Mouse (Mus musculus): ENCODE measurements at regions not wholly inside any gene's neighbourhood (a gene's known extent, or its start where the extent isn't known, plus 50 kb on each side); places are given as distances from the start of the nearest gene placed in this dataset.
A peak's percentile ranks its signal among the peaks of the same experiment; 100 is the strongest.

DNA sequence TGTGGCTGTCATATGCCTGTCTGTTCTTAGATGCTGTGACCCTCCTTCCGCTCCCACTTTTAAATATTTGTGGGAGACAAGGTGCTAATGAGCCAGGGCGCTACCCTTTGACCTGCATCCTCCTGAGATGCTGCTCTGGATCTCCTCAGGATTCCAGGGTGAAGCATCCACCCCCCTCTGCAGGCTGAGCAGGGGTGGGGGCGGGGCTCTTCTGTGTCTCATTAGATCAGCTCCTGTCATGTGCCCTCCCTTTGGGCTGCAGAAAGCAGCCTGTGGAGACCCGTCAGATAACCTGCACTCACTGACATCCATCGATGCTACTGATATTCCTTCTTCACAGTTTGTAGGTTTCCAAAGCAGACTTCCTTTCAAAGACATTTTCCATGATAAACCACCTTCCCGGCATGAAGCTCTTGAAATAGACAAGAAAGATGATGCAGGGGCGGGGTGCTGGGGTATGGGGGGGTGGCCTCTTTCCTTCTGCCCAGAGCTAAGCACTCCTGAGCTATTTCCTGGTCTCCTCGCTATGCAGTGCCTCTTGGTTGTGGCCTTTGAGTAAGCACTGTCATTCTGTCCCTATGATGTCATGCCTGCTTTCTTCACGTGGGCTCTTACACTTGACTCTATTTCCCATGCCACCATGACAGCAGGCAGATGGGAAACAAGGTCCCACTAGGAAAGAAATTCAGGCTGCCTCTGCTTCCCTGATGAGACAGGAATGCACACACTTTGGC is 200.4 kb upstream of the Kazn start:
- Histone ChIP-seq H3K4me2 (replicated peaks) (no peak overlapping the region), H3K27me3 (no peaks in the 10 kb centered on the region), H3K27ac (no peak overlapping the region), H3K36me3 (no peaks in the 10 kb centered on the region), H3K4me3 (replicated peaks) (no peak overlapping the region), H3K9ac (replicated peaks) (0 out of 2 replicates have a peak overlapping the region, but pooled peaks have one; percentile 14), H3K9me3 (no peaks in the 10 kb centered on the region), H3K4me1 (replicated peaks) (peaks cover 55% of the 10 kb centered on the region)
- ATAC-seq: 0 out of 2 replicates have a peak, but pooled peaks have one; percentile 41
- WGBS: 63% methylated on average over 9 of the region's 9 CpGs

GRCm38 (mm10) chr4:142424596-142424995 is 185.4 kb upstream of the Kazn start:
- H3K27ac ChIP-seq: no peak overlapping the region

GRCm38 (mm10) chr4:142420427-142420826 is 181.2 kb upstream of the Kazn start:
- Histone ChIP-seq H3K4me2 (replicated peaks) (no peak overlapping the region), H3K4me3 (replicated peaks) (no peak overlapping the region), H3K9ac (replicated peaks) (no peak overlapping the region), H3K27me3 (no peaks in the 10 kb centered on the region), H3K9me3 (no peaks in the 10 kb centered on the region), H3K27ac (no peak overlapping the region), H3K4me1 (replicated peaks) (peaks cover 12% of the 10 kb centered on the region), H3K36me3 (no peaks in the 10 kb centered on the region)
- no peak for ATAC-seq
- 56% methylated on average over 7 of the region's 7 CpGs for WGBS

More at GRCm38 (mm10) chr4:142424596-142424995, 185.4 kb upstream of the Kazn start:
- Histone ChIP-seq H3K4me2 (replicated peaks) (no peak overlapping the region), H3K9me3 (no peaks in the 10 kb centered on the region), H3K4me1 (replicated peaks) (peaks cover 20% of the 10 kb centered on the region), H3K4me3 (replicated peaks) (no peak overlapping the region), H3K9ac (replicated peaks) (no peak overlapping the region), H3K27me3 (no peaks in the 10 kb centered on the region), H3K36me3 (no peaks in the 10 kb centered on the region)
- ATAC-seq: no peak
- whole genome bisulfite sequencing: 86% methylated on average over 3 of the region's 3 CpGs

GRCm38 (mm10) chr4:142414874-142415273 is 175.7 kb upstream of the Kazn start:
- H3K9me3 ChIP-seq: no peaks in the 10 kb centered on the region
- no peak overlapping the region for H3K27ac ChIP-seq
- WGBS: 68% methylated on average over 5 of the region's 5 CpGs
- H3K9ac ChIP-seq (replicated peaks): no peak overlapping the region
- H3K4me2 ChIP-seq (replicated peaks): no peak overlapping the region
- H3K4me3 ChIP-seq (replicated peaks): no peak overlapping the region
- H3K27me3 ChIP-seq: no peaks in the 10 kb centered on the region
- no peaks in the 10 kb centered on the region for H3K36me3 ChIP-seq
- no peak for ATAC-seq
- peaks cover 18% of the 10 kb centered on the region for H3K4me1 ChIP-seq (replicated peaks)

GRCm38 (mm10) chr4:142411792-142412191 is 172.6 kb upstream of the Kazn start:
- H3K27me3 ChIP-seq: no peaks in the 10 kb centered on the region
- H3K9ac ChIP-seq (replicated peaks): 0 out of 2 replicates have a peak overlapping the region, but pooled peaks have one; percentile 14
- no peaks in the 10 kb centered on the region for H3K9me3 ChIP-seq
- ATAC-seq: no peak
- H3K27ac ChIP-seq: peak overlapping the region; percentile 62
- no peak overlapping the region for H3K4me3 ChIP-seq (replicated peaks)
- peaks cover 37% of the 10 kb centered on the region for H3K4me1 ChIP-seq (replicated peaks)
- 95% methylated on average over 5 of the region's 5 CpGs for WGBS
- no peak overlapping the region for H3K4me2 ChIP-seq (replicated peaks)
- no peaks in the 10 kb centered on the region for H3K36me3 ChIP-seq

DNA sequence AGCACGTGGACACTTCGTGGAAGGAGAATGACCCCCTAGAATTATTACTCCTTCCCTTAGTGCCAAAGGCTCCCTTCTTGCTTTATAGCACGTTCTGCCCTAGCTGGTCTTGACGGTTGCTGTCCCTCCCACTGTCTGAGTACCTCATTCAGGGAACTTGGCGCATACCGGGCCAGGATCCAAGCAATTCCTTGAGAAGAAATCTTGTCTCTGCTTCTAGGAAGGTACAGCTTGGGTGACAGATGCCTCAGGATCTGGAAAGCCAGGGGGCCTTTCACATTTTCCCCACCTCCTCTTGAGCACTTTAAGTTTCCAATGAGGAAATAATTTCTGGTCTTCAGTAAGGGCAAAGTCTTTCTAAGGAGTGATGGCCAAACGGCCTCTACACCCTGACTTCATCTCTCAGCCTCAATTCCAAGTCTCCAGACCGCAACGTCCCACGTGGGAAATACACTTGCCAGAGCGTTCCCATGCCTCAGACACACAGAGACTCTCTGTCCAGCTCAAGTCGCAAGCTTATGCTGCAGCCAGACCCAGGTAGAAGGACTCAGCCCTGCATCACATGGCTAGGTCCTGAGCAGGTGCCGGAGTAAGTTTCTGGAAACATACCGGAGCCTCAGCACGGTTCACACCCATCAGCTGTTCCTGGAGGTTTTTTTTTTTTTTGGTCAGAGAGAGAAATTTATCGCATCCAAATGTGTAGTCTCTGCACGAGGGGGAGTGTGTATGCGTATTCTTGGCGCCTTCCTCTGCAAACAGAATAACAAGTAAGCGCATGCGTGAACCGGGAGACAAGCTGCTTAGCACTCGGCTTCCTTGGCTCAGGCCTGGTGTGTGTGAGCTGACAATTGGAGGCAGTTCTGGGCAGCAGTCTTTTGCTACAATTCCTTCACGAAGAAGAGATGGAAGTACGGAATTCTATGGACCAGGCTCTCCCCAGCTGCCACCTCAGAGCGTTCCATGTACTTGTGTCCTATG is 171.7 kb upstream of the Kazn start:
- Histone ChIP-seq H3K4me3 (replicated peaks) (no peak overlapping the region), H3K4me1 (replicated peaks) (peaks cover 37% of the 10 kb centered on the region)
- peak; percentile 57; the same call in 1 of the 2 replicates for ATAC-seq

GRCm38 (mm10) chr4:142397858-142398257 is 158.7 kb upstream of the Kazn start:
- Histone ChIP-seq H3K9me3 (peaks cover 9% of the 10 kb centered on the region; the same call in 1 of the 2 replicates), H3K36me3 (peaks cover 15% of the 10 kb centered on the region), H3K27me3 (no peaks in the 10 kb centered on the region), H3K9ac (replicated peaks) (no peak overlapping the region), H3K4me3 (replicated peaks) (no peak overlapping the region), H3K4me2 (replicated peaks) (no peak overlapping the region), H3K27ac (no peak overlapping the region), H3K4me1 (replicated peaks) (no peaks in the 10 kb centered on the region)
- ATAC-seq: no peak
- WGBS: 72% methylated on average over 7 of the region's 7 CpGs

More for the DNA sequence above, 171.7 kb upstream of the Kazn start:
- Histone ChIP-seq H3K9me3 (no peaks in the 10 kb centered on the region), H3K4me2 (replicated peaks) (no peak overlapping the region), H3K36me3 (no peaks in the 10 kb centered on the region), H3K27me3 (no peaks in the 10 kb centered on the region), H3K9ac (replicated peaks) (0 out of 2 replicates have a peak overlapping the region, but pooled peaks have one; percentile 14), H3K27ac (peak overlapping the region; percentile 62)
- 76% methylated on average over 26 of the region's 26 CpGs for WGBS

DNA sequence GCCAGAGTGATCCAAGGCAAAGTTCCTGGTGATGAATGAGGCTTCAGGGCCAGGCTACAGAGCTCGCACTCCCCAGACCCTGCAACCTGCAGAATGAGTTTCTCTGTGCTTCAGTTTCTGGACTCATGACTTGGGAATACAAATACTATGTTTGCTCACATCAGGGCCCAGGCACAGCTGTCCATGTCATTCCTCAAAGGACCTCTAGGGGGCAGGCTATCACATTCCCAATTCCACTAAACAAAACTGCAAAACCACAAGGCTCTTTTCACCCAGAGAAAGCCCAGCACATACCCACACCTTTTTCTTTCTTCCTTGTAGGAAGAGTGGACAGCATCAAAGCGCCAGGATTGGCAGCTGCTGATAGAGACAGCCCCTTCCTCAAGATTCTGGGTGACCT is 153.7 kb upstream of the Kazn start:
- H3K4me1 ChIP-seq (replicated peaks): peaks cover 9% of the 10 kb centered on the region
- H3K4me3 ChIP-seq (replicated peaks): no peak overlapping the region
- no peak for ATAC-seq
- whole genome bisulfite sequencing: 48% methylated on average over 2 of the region's 2 CpGs
- no peak overlapping the region for H3K9ac ChIP-seq (replicated peaks)
- H3K27me3 ChIP-seq: no peaks in the 10 kb centered on the region
- H3K9me3 ChIP-seq: no peaks in the 10 kb centered on the region
- no peak overlapping the region for H3K4me2 ChIP-seq (replicated peaks)
- no peak overlapping the region for H3K27ac ChIP-seq
- peaks cover 4% of the 10 kb centered on the region; the same call in 1 of the 2 replicates for H3K36me3 ChIP-seq

DNA sequence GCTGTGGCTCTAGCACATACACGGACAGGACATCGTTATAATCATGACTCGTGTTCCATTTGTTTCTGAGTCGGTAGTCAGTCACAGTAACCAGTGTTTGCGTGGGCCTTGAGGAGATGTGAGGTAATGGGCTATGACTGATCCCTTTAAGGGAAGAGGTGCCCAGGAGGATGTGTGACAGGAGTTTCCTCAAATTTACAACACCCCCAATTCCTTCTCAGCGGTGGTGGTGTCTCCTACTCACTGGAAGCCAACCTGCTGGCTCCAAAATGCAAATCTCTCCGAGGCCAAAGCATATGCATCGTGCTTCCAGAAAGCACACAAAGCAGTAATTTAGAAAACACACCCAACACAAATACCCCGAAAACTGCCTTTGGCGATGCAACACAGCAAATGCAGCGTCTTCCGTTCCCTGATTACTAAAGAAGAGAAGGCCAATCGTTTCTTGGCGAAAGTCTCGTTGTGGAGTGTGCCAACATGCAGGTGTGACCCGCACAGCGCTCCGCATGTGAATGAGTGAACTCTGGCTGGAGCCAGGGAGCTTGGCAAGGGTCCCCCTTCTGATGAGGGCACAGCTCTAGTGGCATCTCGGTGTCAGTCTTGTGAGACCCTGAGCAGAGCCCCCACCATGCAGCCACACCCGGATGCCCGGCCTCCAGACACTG is 151.5 kb upstream of the Kazn start:
- no peak overlapping the region for H3K4me2 ChIP-seq (replicated peaks)
- no peaks in the 10 kb centered on the region for H3K27me3 ChIP-seq
- H3K36me3 ChIP-seq: peaks cover 4% of the 10 kb centered on the region; the same call in 1 of the 2 replicates
- H3K9ac ChIP-seq (replicated peaks): no peak overlapping the region
- 82% methylated on average over 21 of the region's 21 CpGs for WGBS
- peaks cover 9% of the 10 kb centered on the region for H3K4me1 ChIP-seq (replicated peaks)
- ATAC-seq: 0 out of 2 replicates have a peak, but pooled peaks have one; percentile 28
- H3K9me3 ChIP-seq: no peaks in the 10 kb centered on the region
- no peak overlapping the region for H3K4me3 ChIP-seq (replicated peaks)
- H3K27ac ChIP-seq: no peak overlapping the region; the same call in 1 of the 2 replicates

GRCm38 (mm10) chr4:142388476-142388875 is 149.3 kb upstream of the Kazn start:
- H3K36me3 ChIP-seq: no peaks in the 10 kb centered on the region
- no peak overlapping the region for H3K9ac ChIP-seq (replicated peaks)
- WGBS: 75% methylated on average over 6 of the region's 6 CpGs
- no peaks in the 10 kb centered on the region for H3K9me3 ChIP-seq
- no peak for ATAC-seq
- no peak overlapping the region for H3K4me3 ChIP-seq (replicated peaks)
- H3K27ac ChIP-seq: no peak overlapping the region
- H3K4me2 ChIP-seq (replicated peaks): no peak overlapping the region
- H3K27me3 ChIP-seq: no peaks in the 10 kb centered on the region
- H3K4me1 ChIP-seq (replicated peaks): peaks cover 9% of the 10 kb centered on the region

DNA sequence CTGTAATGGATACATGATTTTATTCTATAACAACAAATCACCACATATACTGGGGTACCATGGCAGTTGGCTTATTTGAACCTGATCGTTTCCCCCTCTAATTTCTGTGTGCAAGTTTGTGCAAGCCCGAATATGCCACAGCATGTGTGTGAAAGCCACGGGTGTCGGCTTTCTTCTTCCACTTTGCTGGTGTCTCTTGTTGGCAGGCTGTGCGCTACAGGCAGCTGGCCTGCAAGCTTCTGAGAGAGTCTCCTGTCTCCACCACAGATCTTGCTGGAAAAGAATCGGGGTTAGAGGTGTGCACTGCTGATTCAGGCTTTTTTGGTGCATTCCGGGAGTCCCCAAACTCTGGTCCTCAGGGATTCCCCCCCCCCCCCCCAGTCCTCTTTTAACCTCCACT is 142.0 kb upstream of the Kazn start:
- WGBS: 88% methylated on average over 7 of the region's 7 CpGs
- Histone ChIP-seq H3K4me3 (replicated peaks) (no peak overlapping the region), H3K27me3 (no peaks in the 10 kb centered on the region), H3K9ac (replicated peaks) (no peak overlapping the region), H3K4me2 (replicated peaks) (no peak overlapping the region), H3K27ac (no peak overlapping the region), H3K4me1 (replicated peaks) (peaks cover 18% of the 10 kb centered on the region), H3K9me3 (no peaks in the 10 kb centered on the region), H3K36me3 (no peaks in the 10 kb centered on the region)
- no peak for ATAC-seq
